Mouse (Mus musculus) forebrain, embryonic 14.5 days (tissue): Measurements from ENCODE around the gene Kcnma1. TPM values are rescaled to one million over a fixed set of nuclear protein-coding genes. Genes with fewer than 3 reads are reported as not detected.

Experiments
- ATAC-seq: fragments of 200-750 bp; cut with Nextera tagmentation; 2 replicates; pipeline ENCODE4 v1.8.0; 2017; ENCODE audit warnings: mild to moderate bottlenecking, moderate library complexity
- DNase-seq: peaks from one replicate; pipeline ENCODE4 v3.0.0-alpha.2; 2015; ENCODE audit warnings: low spot score
- H3K27ac ChIP-seq: fragments of 300-500 bp; sonication (generic); 2 replicates; pipeline ENCODE4 v1.5.1; 2014; ENCODE audit warnings: low read depth, mild to moderate bottlenecking, control low read depth, low read length, moderate library complexity
- H3K27me3 ChIP-seq: fragments of 300-500 bp; sonication (generic); replicated peaks from 2 replicates; pipeline ENCODE4 v1.6.1; 2014; ENCODE audit warnings: low read length, control low read depth, mixed read lengths; ENCODE audit not compliant: control insufficient read depth, insufficient read depth
- H3K36me3 ChIP-seq: fragments of 300-500 bp; sonication (generic); 2 replicates; pipeline ENCODE4 v1.6.1; 2014; ENCODE audit warnings: low read length, control low read depth; ENCODE audit not compliant: control insufficient read depth, insufficient read depth
- H3K4me1 ChIP-seq: fragments of 300-500 bp; sonication (generic); 2 replicates; pipeline ENCODE4 v1.6.1; 2014; ENCODE audit warnings: antibody characterized with exemption, low read length, control low read depth; ENCODE audit not compliant: control insufficient read depth, insufficient read depth
- H3K4me2 ChIP-seq: fragments of 300-500 bp; sonication (generic); 2 replicates; pipeline ENCODE4 v1.6.1; 2014; ENCODE audit warnings: mild to moderate bottlenecking, control low read depth, low read length
- H3K4me3 ChIP-seq: fragments of 300-500 bp; sonication (generic); 2 replicates; pipeline ENCODE4 v1.5.1; 2014; ENCODE audit warnings: low read depth, low read length, control low read depth
- H3K9ac ChIP-seq: fragments of 300-500 bp; sonication (generic); 2 replicates; pipeline ENCODE4 v1.6.1; 2014; ENCODE audit warnings: mild to moderate bottlenecking, low read length, control low read depth, moderate library complexity
- H3K9me3 ChIP-seq: fragments of 300-500 bp; sonication (generic); replicated peaks from 2 replicates; pipeline ENCODE4 v1.6.1; 2016; ENCODE audit warnings: low read length, control low read depth, mixed read lengths; ENCODE audit not compliant: control insufficient read depth
- WGBS: fragments of 180-500 bp; shearing (Covaris S2); extraction: QIAGEN DNeasy Blood & Tissue Kit; methylation state at CpG from one replicate; pipeline ENCODE4 v1.1.7; 2014; 5-methylcytosine and 5-hydroxymethylcytosine counted together
- polyA plus RNA-seq: library from polyadenylated mRNA; unstranded; fragments of >200 nt; fragmentation: Nextera tagmentation; extraction: Ambion mirVana; gene quantifications from 2 replicates; pipeline ENCODE4 v1.2.1, GENCODE M21; 2014

Gene Kcnma1
- polyA plus RNA-seq, 1 experiment from 2014 or later = 6.6 TPM

GRCm38 (mm10) chr14:23792674-23793073, 221.6 kb downstream of the Kcnma1 start:
- DNase-seq = peak; percentile 15
- no peak overlapping the region for H3K4me3 ChIP-seq

GRCm38 (mm10) chr14:23792076-23792475, 222.2 kb downstream of the Kcnma1 start:
- Histone ChIP-seq H3K9me3 (no peaks in the 10 kb centered on the region), H3K4me3 (no peak overlapping the region), H3K4me1 (no peaks in the 10 kb centered on the region), H3K36me3 (no peaks in the 10 kb centered on the region), H3K27me3 (no peaks in the 10 kb centered on the region), H3K4me2 (no peak overlapping the region), H3K27ac (no peak overlapping the region), H3K9ac (no peak overlapping the region)
- DNase-seq (no peak), ATAC-seq (no peak)
- 69% methylated on average over 3 of the region's 3 CpGs for WGBS

More at GRCm38 (mm10) chr14:23792674-23793073, 221.6 kb downstream of the Kcnma1 start:
- Histone ChIP-seq H3K4me1 (no peaks in the 10 kb centered on the region), H3K9ac (no peak overlapping the region), H3K27me3 (no peaks in the 10 kb centered on the region), H3K27ac (no peak overlapping the region), H3K9me3 (no peaks in the 10 kb centered on the region), H3K36me3 (no peaks in the 10 kb centered on the region), H3K4me2 (no peak overlapping the region)
- WGBS = 63% methylated on average over 3 of the region's 3 CpGs
- no peak for ATAC-seq

- no peak overlapping the region for H3K4me3 ChIP-seq
- no peaks in the 10 kb centered on the region for H3K36me3 ChIP-seq
- H3K9ac ChIP-seq = no peak overlapping the region
- H3K4me2 ChIP-seq = no peak overlapping the region
- no peaks in the 10 kb centered on the region for H3K27me3 ChIP-seq
- 56% methylated on average over 13 of the region's 13 CpGs for WGBS
- no peaks in the 10 kb centered on the region for H3K9me3 ChIP-seq
- peak; percentile 73 for DNase-seq
- no peaks in the 10 kb centered on the region for H3K4me1 ChIP-seq
- ATAC-seq = no peak
- no peak overlapping the region for H3K27ac ChIP-seq
Observed at GRCm38 (mm10) chr14:23791261-23791691, 223.0 kb downstream of the Kcnma1 start.

DNA sequence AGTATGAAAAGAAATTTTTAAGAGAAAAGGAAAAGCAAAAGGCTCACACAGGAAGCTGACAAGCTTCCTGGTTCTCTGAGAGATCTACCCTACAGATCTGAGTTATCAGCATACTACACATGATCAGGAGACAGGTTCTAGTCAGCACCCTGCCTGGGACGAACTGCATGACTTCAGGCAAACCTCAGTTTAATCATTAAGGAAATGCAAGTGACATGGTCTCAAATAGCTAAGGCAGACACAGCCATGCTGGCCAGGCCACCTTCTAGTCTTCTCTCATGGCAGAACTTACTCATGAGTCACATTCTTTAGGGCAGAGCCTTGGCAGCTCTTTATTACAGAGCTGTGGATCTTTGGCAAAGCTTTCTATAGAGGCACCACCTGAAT, 227.6 kb downstream of the Kcnma1 start:
- 61% methylated on average over 1 of the region's 1 CpGs for WGBS
- no peak overlapping the region for H3K4me3 ChIP-seq

GRCm38 (mm10) chr14:23785921-23786686, 228.2 kb downstream of the Kcnma1 start:
- no peaks in the 10 kb centered on the region for H3K36me3 ChIP-seq
- no peaks in the 10 kb centered on the region for H3K27me3 ChIP-seq
- no peak overlapping the region for H3K9ac ChIP-seq
- H3K4me1 ChIP-seq = no peaks in the 10 kb centered on the region
- H3K9me3 ChIP-seq = no peaks in the 10 kb centered on the region
- ATAC-seq (no peak), DNase-seq (no peak)
- WGBS = 71% methylated on average over 10 of the region's 10 CpGs
- H3K27ac ChIP-seq = no peak overlapping the region
- H3K4me3 ChIP-seq = no peak overlapping the region
- no peak overlapping the region for H3K4me2 ChIP-seq

More for the DNA sequence above, 227.6 kb downstream of the Kcnma1 start:
- no peaks in the 10 kb centered on the region for H3K27me3 ChIP-seq
- H3K9ac ChIP-seq = no peak overlapping the region
- no peak overlapping the region for H3K27ac ChIP-seq
- ATAC-seq (no peak), DNase-seq (no peak)
- H3K4me2 ChIP-seq = no peak overlapping the region
- H3K36me3 ChIP-seq = no peaks in the 10 kb centered on the region
- H3K9me3 ChIP-seq = no peaks in the 10 kb centered on the region
- no peaks in the 10 kb centered on the region for H3K4me1 ChIP-seq

- H3K9ac ChIP-seq = no peak overlapping the region
- no peaks in the 10 kb centered on the region for H3K27me3 ChIP-seq
- no peak overlapping the region for H3K4me3 ChIP-seq
- no peak overlapping the region for H3K4me2 ChIP-seq
- ATAC-seq (peak; percentile 48), DNase-seq (peak; percentile 83)
- no peaks in the 10 kb centered on the region for H3K36me3 ChIP-seq
- no peak overlapping the region for H3K27ac ChIP-seq
- H3K4me1 ChIP-seq = no peaks in the 10 kb centered on the region
- 59% methylated on average over 8 of the region's 8 CpGs for WGBS
- H3K9me3 ChIP-seq = no peaks in the 10 kb centered on the region
Observed at GRCm38 (mm10) chr14:23782845-23783609, 231.3 kb downstream of the Kcnma1 start.

- Histone ChIP-seq H3K4me1 (no peaks in the 10 kb centered on the region), H3K36me3 (no peaks in the 10 kb centered on the region), H3K27me3 (no peaks in the 10 kb centered on the region), H3K4me3 (no peak overlapping the region), H3K9me3 (no peaks in the 10 kb centered on the region), H3K4me2 (no peak overlapping the region), H3K27ac (no peak overlapping the region), H3K9ac (no peak overlapping the region)
- no peak for DNase-seq
- WGBS = 87% methylated on average over 2 of the region's 2 CpGs
- ATAC-seq = no peak
Observed at GRCm38 (mm10) chr14:23774542-23774941, 239.7 kb downstream of the Kcnma1 start.

- ATAC-seq = no peak
- H3K4me1 ChIP-seq = no peaks in the 10 kb centered on the region
- WGBS = 83% methylated on average over 3 of the region's 3 CpGs
Observed at GRCm38 (mm10) chr14:23772685-23773084, 241.6 kb downstream of the Kcnma1 start.

DNA sequence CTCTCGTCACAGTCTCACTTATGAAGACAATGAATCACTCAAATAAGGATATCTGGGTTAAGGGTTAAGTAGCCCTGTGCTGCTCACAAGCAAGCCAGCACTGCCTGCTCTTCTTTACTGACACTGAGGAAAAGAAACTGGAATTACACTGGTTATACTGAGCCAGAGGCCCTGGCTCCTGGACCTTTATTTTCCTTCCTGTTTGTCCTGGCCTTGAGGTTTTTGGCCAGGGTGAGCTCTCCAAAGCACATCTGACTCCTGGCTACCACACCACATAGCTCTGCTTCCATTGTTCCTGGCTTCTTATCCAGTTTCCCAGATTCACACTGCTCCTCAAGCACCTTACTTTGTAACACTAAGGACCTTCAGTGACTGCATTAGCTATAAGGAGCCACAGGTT, 242.5 kb downstream of the Kcnma1 start:
- Histone ChIP-seq H3K4me1 (no peaks in the 10 kb centered on the region), H3K4me3 (no peak overlapping the region), H3K4me2 (no peak overlapping the region), H3K27me3 (no peaks in the 10 kb centered on the region), H3K36me3 (no peaks in the 10 kb centered on the region), H3K9ac (no peak overlapping the region), H3K9me3 (no peaks in the 10 kb centered on the region), H3K27ac (no peak overlapping the region)
- DNase-seq (no peak), ATAC-seq (no peak)
- WGBS = 78% methylated on average over 1 of the region's 1 CpGs

More at GRCm38 (mm10) chr14:23772685-23773084, 241.6 kb downstream of the Kcnma1 start:
- Histone ChIP-seq H3K27me3 (no peaks in the 10 kb centered on the region), H3K9me3 (no peaks in the 10 kb centered on the region), H3K4me2 (no peak overlapping the region), H3K4me3 (no peak overlapping the region), H3K36me3 (no peaks in the 10 kb centered on the region), H3K9ac (no peak overlapping the region), H3K27ac (no peak overlapping the region)
- no peak for DNase-seq
